Mouse (Mus musculus) ES-E14 (cell line): ENCODE data around the gene Asic2.

Source experiments
- CHD2 ChIP-seq: IDR thresholded peaks from 2 replicates; pipeline ENCODE4 v1.6.1; 2014; ENCODE audit warnings: mild to moderate bottlenecking, low read depth, low read length, inconsistent platforms
- HCFC1 ChIP-seq: IDR thresholded peaks from 2 replicates; pipeline ENCODE4 v1.6.1; 2012; ENCODE audit warnings: low read length, inconsistent platforms, borderline replicate concordance; ENCODE audit not compliant: insufficient read depth
- MAFK ChIP-seq: IDR thresholded peaks from 2 replicates; pipeline ENCODE4 v1.6.1; 2014; ENCODE audit warnings: mild to moderate bottlenecking, low read depth, low read length, inconsistent platforms; ENCODE audit not compliant: insufficient read depth
- ZC3H11A ChIP-seq: IDR thresholded peaks from 2 replicates; pipeline ENCODE4 v1.6.1; 2012; ENCODE audit warnings: low read depth, mild to moderate bottlenecking, inconsistent platforms, low read length, borderline replicate concordance
- ZNF384 ChIP-seq: IDR thresholded peaks from 2 replicates; pipeline ENCODE4 v1.6.1; 2012; ENCODE audit warnings: low read depth, low read length, inconsistent platforms

- TF ChIP-seq MAFK (no peak), ZNF384 (no peak), CHD2 (no peak), HCFC1 (no peak), ZC3H11A (no peak)
Measured at GRCm38 (mm10) chr11:81579753-81580152, 388.5 kb downstream of the Asic2 start.
